Mouse (Mus musculus) midbrain, embryonic 13.5 days (tissue): ENCODE measurements around the gene Stk31. TPM values are rescaled to one million over a fixed set of nuclear protein-coding genes. Genes with fewer than 3 reads are reported as not detected.
"Not testable (repeated sequence)": the region's sequence is repeated elsewhere in the genome, so short reads cannot be mapped to it uniquely, and the experiment has no call there.

Source experiments
- ATAC-seq: fragments of 200-750 bp; cut with Nextera tagmentation; 2 replicates; pipeline ENCODE4 v1.8.0; 2017; ENCODE audit warnings: mild to moderate bottlenecking, moderate TSS enrichment, moderate library complexity
- H3K27ac ChIP-seq: fragments of 300-500 bp; sonication (generic); 2 replicates; pipeline ENCODE4 v1.5.1; 2015; ENCODE audit warnings: inconsistent platforms, mild to moderate bottlenecking, moderate library complexity
- H3K27me3 ChIP-seq: fragments of 300-500 bp; sonication (generic); 2 replicates; pipeline ENCODE4 v1.6.1; 2015; ENCODE audit warnings: mild to moderate bottlenecking, inconsistent platforms
- H3K36me3 ChIP-seq: fragments of 300-500 bp; sonication (generic); 2 replicates; pipeline ENCODE4 v1.6.1; 2015; ENCODE audit warnings: mild to moderate bottlenecking, inconsistent platforms
- H3K4me1 ChIP-seq: fragments of 300-500 bp; sonication (generic); replicated peaks from 2 replicates; pipeline ENCODE4 v1.6.1; 2015; ENCODE audit warnings: inconsistent platforms
- H3K4me2 ChIP-seq: fragments of 300-500 bp; sonication (generic); replicated peaks from 2 replicates; pipeline ENCODE4 v1.6.1; 2015; ENCODE audit warnings: moderate library complexity, mild to moderate bottlenecking, inconsistent platforms
- H3K4me3 ChIP-seq: fragments of 300-500 bp; sonication (generic); replicated peaks from 2 replicates; pipeline ENCODE4 v1.5.1; 2015; ENCODE audit warnings: mild to moderate bottlenecking, inconsistent platforms
- H3K9ac ChIP-seq: fragments of 300-500 bp; sonication (generic); replicated peaks from 2 replicates; pipeline ENCODE4 v1.6.1; 2015; ENCODE audit warnings: mild to moderate bottlenecking, inconsistent platforms
- H3K9me3 ChIP-seq: fragments of 300-500 bp; sonication (generic); 2 replicates; pipeline ENCODE4 v1.6.1; 2016; ENCODE audit warnings: mild to moderate bottlenecking, inconsistent platforms
- WGBS: fragments of 180-500 bp; shearing (Covaris S2); methylation state at CpG from one replicate; pipeline ENCODE4 v1.1.7; 2015; 5-methylcytosine and 5-hydroxymethylcytosine counted together
- polyA plus RNA-seq: library from polyadenylated mRNA; unstranded; fragments of >200 nt; fragmentation: Nextera tagmentation; extraction: Ambion mirVana; gene quantifications from 2 replicates; pipeline ENCODE4 v1.2.1, GENCODE M21; 2015

Gene Stk31
- polyA plus RNA-seq, 1 experiment from 2014 or later = not detected

DNA sequence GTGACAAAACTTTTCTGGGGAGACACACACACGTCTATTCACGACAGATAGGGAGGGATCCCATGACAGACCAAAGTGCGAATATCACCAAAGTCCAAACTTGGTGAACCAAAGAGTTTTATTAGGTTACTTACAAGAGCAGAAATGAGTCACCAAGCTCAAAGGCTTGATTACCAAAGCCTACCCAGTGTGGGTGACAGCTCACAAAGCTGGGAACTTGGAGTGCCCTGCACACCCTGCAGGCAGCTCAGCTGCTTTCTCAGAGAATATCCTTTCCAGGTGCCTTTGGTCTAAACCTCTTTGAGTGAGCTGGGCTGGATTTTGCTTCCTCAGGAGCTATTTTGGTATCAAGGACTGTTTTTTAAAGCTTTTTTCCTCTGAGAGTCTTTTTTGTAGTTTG lies 15.4 kb downstream of the Stk31 start:
- no peak overlapping the region for H3K4me3 ChIP-seq
- no peaks in the 10 kb centered on the region for H3K4me1 ChIP-seq
- 90% methylated on average over 3 of the region's 3 CpGs for WGBS
- no peaks in the 10 kb centered on the region for H3K9me3 ChIP-seq
- no peak overlapping the region for H3K4me2 ChIP-seq
- no peak overlapping the region for H3K27ac ChIP-seq
- H3K36me3 ChIP-seq = no peaks in the 10 kb centered on the region
- no peaks in the 10 kb centered on the region for H3K27me3 ChIP-seq
- H3K9ac ChIP-seq = no peak overlapping the region
- ATAC-seq = no peak

DNA sequence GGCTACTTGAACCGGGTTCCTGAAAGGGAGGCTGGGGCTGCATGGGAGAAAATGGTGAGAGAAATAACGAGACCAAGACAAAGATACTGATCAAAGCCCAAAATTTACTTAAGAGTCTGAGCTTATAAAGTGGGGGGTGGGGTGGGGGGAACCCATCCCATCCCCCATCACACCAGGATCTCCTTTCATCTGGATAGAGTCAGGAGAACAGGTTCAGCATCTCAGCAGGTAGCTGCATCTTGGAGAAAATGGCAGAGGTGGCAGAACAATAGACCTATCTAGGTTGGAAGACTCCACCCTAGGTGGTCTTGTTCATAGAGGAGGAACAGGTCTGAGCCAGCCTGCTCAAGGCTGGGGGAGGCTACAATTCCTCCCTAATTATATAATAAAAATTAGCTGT lies 17.6 kb downstream of the Stk31 start:
- H3K9ac ChIP-seq, ATAC-seq, H3K4me3 ChIP-seq, H3K4me1 ChIP-seq, H3K4me2 ChIP-seq, H3K36me3 ChIP-seq, H3K27ac ChIP-seq, H3K9me3 ChIP-seq, H3K27me3 ChIP-seq: not testable (repeated sequence)
- WGBS = 78% methylated on average over 2 of the region's 2 CpGs

DNA sequence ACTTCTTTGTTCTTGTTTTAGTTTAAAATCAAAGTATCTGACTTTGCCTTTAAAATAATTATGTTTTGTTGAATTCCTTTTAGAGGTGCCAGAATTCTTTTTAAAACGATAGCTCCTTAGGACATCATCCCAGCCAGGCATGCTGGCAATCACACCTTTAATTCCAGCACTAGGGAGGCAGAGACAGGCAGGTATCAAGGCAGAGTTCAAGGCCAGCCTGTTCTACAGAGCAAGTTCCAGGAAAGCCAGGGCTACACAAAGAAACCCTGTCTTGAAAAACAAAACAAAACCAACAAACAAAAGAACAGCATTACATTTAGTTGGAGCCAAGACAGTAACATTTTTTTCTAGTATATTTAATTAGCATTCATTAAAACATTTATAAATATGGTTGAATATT lies 20.6 kb downstream of the Stk31 start:
- H3K36me3 ChIP-seq = no peaks in the 10 kb centered on the region
- H3K27ac ChIP-seq = no peak overlapping the region
- no peak overlapping the region for H3K4me2 ChIP-seq
- H3K4me1 ChIP-seq = no peaks in the 10 kb centered on the region
- no peak for ATAC-seq
- no peak overlapping the region for H3K4me3 ChIP-seq
- H3K27me3 ChIP-seq = no peaks in the 10 kb centered on the region
- 93% methylated on average over 1 of the region's 1 CpGs for WGBS
- no peak overlapping the region for H3K9ac ChIP-seq
- H3K9me3 ChIP-seq = no peaks in the 10 kb centered on the region

- H3K4me2 ChIP-seq = no peak overlapping the region
- H3K9ac ChIP-seq = no peak overlapping the region
- 85% methylated on average over 1 of the region's 1 CpGs for WGBS
- ATAC-seq = no peak
- no peak overlapping the region for H3K4me3 ChIP-seq
- no peaks in the 10 kb centered on the region for H3K9me3 ChIP-seq
- H3K36me3 ChIP-seq = no peaks in the 10 kb centered on the region
- no peak overlapping the region for H3K27ac ChIP-seq
- no peaks in the 10 kb centered on the region for H3K4me1 ChIP-seq
- H3K27me3 ChIP-seq = no peaks in the 10 kb centered on the region
Observed at GRCm38 (mm10) chr6:49437306-49437705, 41.9 kb downstream of the Stk31 start.

- ATAC-seq = no peak
- Histone ChIP-seq H3K9ac (no peak overlapping the region), H3K9me3 (no peaks in the 10 kb centered on the region), H3K4me3 (no peak overlapping the region), H3K4me1 (no peaks in the 10 kb centered on the region), H3K27me3 (no peaks in the 10 kb centered on the region), H3K4me2 (no peak overlapping the region), H3K36me3 (no peaks in the 10 kb centered on the region), H3K27ac (no peak overlapping the region)
- WGBS = 90% methylated on average over 5 of the region's 5 CpGs
Observed at GRCm38 (mm10) chr6:49458112-49458511, 62.7 kb downstream of the Stk31 start.

GRCm38 (mm10) chr6:49483205-49483604 lies 87.8 kb downstream of the Stk31 start:
- no peak overlapping the region for H3K4me2 ChIP-seq
- no peak overlapping the region for H3K9ac ChIP-seq
- 98% methylated on average over 2 of the region's 2 CpGs for WGBS
- no peaks in the 10 kb centered on the region; the same call in 1 of the 2 replicates for H3K36me3 ChIP-seq
- ATAC-seq = no peak
- H3K4me1 ChIP-seq = no peaks in the 10 kb centered on the region
- H3K27me3 ChIP-seq = no peaks in the 10 kb centered on the region
- no peak overlapping the region for H3K27ac ChIP-seq
- H3K4me3 ChIP-seq = no peak overlapping the region
- peaks cover 6% of the 10 kb centered on the region; the same call in 1 of the 2 replicates for H3K9me3 ChIP-seq

- no peak for ATAC-seq
- H3K4me3 ChIP-seq = no peak overlapping the region
- H3K9ac ChIP-seq = no peak overlapping the region
- 91% methylated on average over 10 of the region's 10 CpGs for WGBS
- no peaks in the 10 kb centered on the region for H3K9me3 ChIP-seq
- H3K4me2 ChIP-seq = no peak overlapping the region
- H3K27me3 ChIP-seq = no peaks in the 10 kb centered on the region
- no peaks in the 10 kb centered on the region for H3K36me3 ChIP-seq
- H3K4me1 ChIP-seq = no peaks in the 10 kb centered on the region
- H3K27ac ChIP-seq = no peak overlapping the region
Observed at GRCm38 (mm10) chr6:49491526-49491925, 96.1 kb downstream of the Stk31 start.

GRCm38 (mm10) chr6:49519053-49519452 lies 123.6 kb downstream of the Stk31 start:
- no peak overlapping the region for H3K9ac ChIP-seq

More at GRCm38 (mm10) chr6:49519053-49519452, 123.6 kb downstream of the Stk31 start:
- no peaks in the 10 kb centered on the region for H3K9me3 ChIP-seq
- no peaks in the 10 kb centered on the region for H3K4me1 ChIP-seq
- ATAC-seq = peak; percentile 68; the same call in 1 of the 2 replicates
- H3K27ac ChIP-seq = no peak overlapping the region
- H3K4me3 ChIP-seq = no peak overlapping the region
- H3K36me3 ChIP-seq = no peaks in the 10 kb centered on the region
- H3K27me3 ChIP-seq = no peaks in the 10 kb centered on the region
- whole genome bisulfite sequencing = 9% methylated on average over 6 of the region's 6 CpGs
- H3K4me2 ChIP-seq = no peak overlapping the region

Other genes starting within 250 kb of the Stk31 start
- 53.7 and 57.8 TPM in 2 replicates for gene Igf2bp3, start 180.6 kb upstream of the Stk31 start, polyA plus RNA-seq
- gene Tra2a, start 131.6 kb upstream of the Stk31 start, polyA plus RNA-seq = 160 and 164 TPM in 2 replicates
- 7.3 and 8.3 TPM in 2 replicates for gene Ccdc126, start 76.3 kb upstream of the Stk31 start, polyA plus RNA-seq
- 3.0 and 4.3 TPM in 2 replicates for gene Fam221a, start 27.9 kb upstream of the Stk31 start, polyA plus RNA-seq